ENCODE assay signal across 8 mouse cellular contexts in the genomic region with DNA sequence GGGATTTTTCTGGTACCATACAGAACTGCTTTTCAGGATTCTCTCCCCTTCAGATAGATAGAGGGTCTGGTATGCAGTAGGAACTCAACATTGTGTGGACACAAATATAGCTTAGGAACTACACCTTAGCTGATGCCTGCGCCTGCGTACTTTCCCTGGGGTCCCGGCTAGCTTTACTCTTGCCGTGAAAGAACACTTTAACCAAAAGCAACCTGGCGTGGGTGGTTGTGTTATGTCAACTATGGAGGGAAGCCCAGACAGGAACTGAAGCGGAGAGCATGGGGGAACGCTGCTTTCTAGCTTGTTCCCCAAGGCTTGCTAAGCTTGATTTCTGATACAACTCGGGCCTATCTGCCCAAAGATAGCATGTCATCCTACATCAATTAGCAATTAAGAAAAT. TPM values are rescaled to one million over a fixed set of nuclear protein-coding genes. Genes with fewer than 3 reads are reported as not detected.
DNase-seq lines count a peak whose midpoint lies in the region; ATAC-seq and TF ChIP-seq lines count a peak whose summit lies in the region.

No protein-coding gene starts in this region.

- TF ChIP-seq EP300 in heart, postnatal 0 days (IDR thresholded peaks at IDR 0.05; ENCODE audit: low read depth), result no peak
- no peak for TF ChIP-seq EP300 in MEL (IDR thresholded peaks at IDR 0.05; ENCODE audit: low read depth in 1 of 2, low read length in 2 of 2)

- 0 out of 2 replicates have a peak, but pooled peaks cover 4% of the 10 kb centered on the region for H3K4me1 ChIP-seq in heart, postnatal 0 days (ENCODE audit: control insufficient read depth, insufficient read depth)
- peaks cover 3 to 26% of the 10 kb centered on the region in 2 experiments for H3K4me1 ChIP-seq in MEL (ENCODE audit: control insufficient read depth in 1 of 2, insufficient read depth in 2 of 2, low read length in 2 of 2)
- H3K4me1 ChIP-seq in hindbrain, embryonic 11.5 days (replicated peaks; ENCODE audit: control insufficient read depth, insufficient read depth, low read length), result no peaks in the 10 kb centered on the region
- peaks cover 2% of the 10 kb centered on the region; the same call in 1 of the 2 replicates for H3K4me1 ChIP-seq in midbrain, embryonic 11.5 days (ENCODE audit: control insufficient read depth, insufficient read depth, low read length)

- no peak for ATAC-seq in heart, postnatal 0 days (ENCODE audit: insufficient read depth, low read depth)
- ATAC-seq in hindbrain, embryonic 11.5 days (ENCODE audit: low FRiP score), result no peak
- no peak for ATAC-seq in midbrain, embryonic 11.5 days (ENCODE audit: low FRiP score)

- H3K9ac ChIP-seq in heart, postnatal 0 days (replicated peaks; ENCODE audit: low read depth, low read length), result no peak overlapping the region
- H3K9ac ChIP-seq in MEL (ENCODE audit: control insufficient read depth, low read depth, low read length, poor library complexity, severe bottlenecking), result peak overlapping the region; percentile 49
- H3K9ac ChIP-seq in hindbrain, embryonic 11.5 days (ENCODE audit: low read depth, low read length), result no peak overlapping the region
- H3K9ac ChIP-seq in midbrain, embryonic 11.5 days (ENCODE audit: low read length), result no peak overlapping the region

- 0 out of 2 replicates have a peak, but pooled peaks cover under 1% of the 10 kb centered on the region for H3K27me3 ChIP-seq in heart, postnatal 0 days (ENCODE audit: control insufficient read depth, insufficient read depth, low read length)
- no peaks in the 10 kb centered on the region for H3K27me3 ChIP-seq in MEL (ENCODE audit: control insufficient read depth in 1 of 2, insufficient read depth in 2 of 2, low read length in 2 of 2)
- no peaks in the 10 kb centered on the region for H3K27me3 ChIP-seq in hindbrain, embryonic 11.5 days (ENCODE audit: control insufficient read depth, insufficient read depth, low read length)
- H3K27me3 ChIP-seq in midbrain, embryonic 11.5 days (ENCODE audit: control insufficient read depth, insufficient read depth, low read length), result no peaks in the 10 kb centered on the region

- H3K36me3 ChIP-seq in heart, postnatal 0 days (replicated peaks; ENCODE audit: control insufficient read depth, insufficient read depth, low read length), result no peaks in the 10 kb centered on the region
- peaks cover 0 to 17% of the 10 kb centered on the region in 2 experiments; a peak in 2 of 4 replicates for H3K36me3 ChIP-seq in MEL (ENCODE audit: control insufficient read depth in 1 of 2, insufficient read depth in 2 of 2, low read length in 2 of 2)
- no peaks in the 10 kb centered on the region for H3K36me3 ChIP-seq in hindbrain, embryonic 11.5 days (ENCODE audit: control insufficient read depth, insufficient read depth, low read length)
- no peaks in the 10 kb centered on the region for H3K36me3 ChIP-seq in midbrain, embryonic 11.5 days (ENCODE audit: control insufficient read depth, insufficient read depth, low read length)

- no peaks in the 10 kb centered on the region for H3K9me3 ChIP-seq in heart, postnatal 0 days (replicated peaks; ENCODE audit: control insufficient read depth, low read length)
- no peaks in the 10 kb centered on the region for H3K9me3 ChIP-seq in MEL (replicated peaks; ENCODE audit: insufficient read depth, low read length)
- H3K9me3 ChIP-seq in hindbrain, embryonic 11.5 days (ENCODE audit: control insufficient read depth, low read length), result no peaks in the 10 kb centered on the region
- H3K9me3 ChIP-seq in midbrain, embryonic 11.5 days (ENCODE audit: control insufficient read depth, low read length), result no peaks in the 10 kb centered on the region

- no peak for TF ChIP-seq CTCF in heart, postnatal 0 days (IDR thresholded peaks at IDR 0.05; ENCODE audit: low read depth)
- no peak for TF ChIP-seq CTCF in MEL (IDR thresholded peaks at IDR 0.05 in 2 of 3, conservative IDR thresholded peaks at IDR 0.05 in 1 of 3; ENCODE audit: control insufficient read depth in 1 of 3, insufficient read depth in 1 of 3, low read depth in 2 of 3, low read length in 3 of 3, poor library complexity in 1 of 3, severe bottlenecking in 1 of 3)

- H3K4me2 ChIP-seq in heart, postnatal 0 days (ENCODE audit: low read depth, low read length), result peak overlapping the region; percentile 27
- no peak overlapping the region for H3K4me2 ChIP-seq in hindbrain, embryonic 11.5 days (replicated peaks; ENCODE audit: low read depth, low read length)
- H3K4me2 ChIP-seq in midbrain, embryonic 11.5 days, result peak overlapping the region; percentile 79

- no peak for DNase-seq in heart, postnatal 0 days (ENCODE audit: low spot score)
- DNase-seq in heart, adult 11 months, result no peak
- no peak for DNase-seq in MEL (ENCODE audit: low read depth, low spot score)
- no peak for DNase-seq in hindbrain, embryonic 11.5 days (ENCODE audit: low spot score)
- DNase-seq in midbrain, embryonic 11.5 days (ENCODE audit: low spot score, missing footprints), result no peak
- no peak for DNase-seq in adrenal gland, postnatal 25 days
- DNase-seq in thymus, postnatal 25 days, result no peak
- no peak for DNase-seq in right cerebral cortex, postnatal 25 days

- 65% methylated on average over 8 of the region's 8 CpGs for WGBS in heart, postnatal 0 days
- WGBS in hindbrain, embryonic 11.5 days, result 76% methylated on average over 8 of the region's 8 CpGs
- 83% methylated on average over 8 of the region's 8 CpGs for WGBS in midbrain, embryonic 11.5 days

- TF ChIP-seq RAD21 in MEL (IDR thresholded peaks at IDR 0.05; ENCODE audit: low read depth, low read length), result no peak

- no peak overlapping the region for H3K4me3 ChIP-seq in heart, postnatal 0 days (ENCODE audit: low read depth, low read length)
- peak overlapping the region; percentile 37 to 43 for H3K4me3 ChIP-seq in MEL (ENCODE audit: control insufficient read depth in 1 of 2, insufficient read depth in 1 of 2, low read depth in 2 of 2, low read length in 2 of 2)
- peak overlapping the region; percentile 57; the same call in 1 of the 2 replicates for H3K4me3 ChIP-seq in hindbrain, embryonic 11.5 days (ENCODE audit: low read depth, low read length)
- H3K4me3 ChIP-seq in midbrain, embryonic 11.5 days (ENCODE audit: low read depth, low read length), result no peak overlapping the region; the same call in 1 of the 2 replicates

- TF ChIP-seq POLR2A in MEL (IDR thresholded peaks at IDR 0.05; ENCODE audit: control insufficient read depth in 1 of 2, insufficient read depth in 1 of 2, low read depth in 1 of 2, low read length in 2 of 2, poor library complexity in 1 of 2), result no peak

- H3K27ac ChIP-seq in heart, postnatal 0 days (ENCODE audit: low read depth), result no peak overlapping the region
- no peak overlapping the region for H3K27ac ChIP-seq in MEL (ENCODE audit: control insufficient read depth, low read depth, low read length)
- H3K27ac ChIP-seq in hindbrain, embryonic 11.5 days (ENCODE audit: low read depth, low read length), result no peak overlapping the region
- H3K27ac ChIP-seq in midbrain, embryonic 11.5 days (ENCODE audit: low read depth, low read length), result no peak overlapping the region

- H3K79me2 ChIP-seq in MEL (ENCODE audit: control insufficient read depth, insufficient read depth, low read length, poor library complexity), result no peaks in the 10 kb centered on the region

TF ChIP-seq in MEL, 35 proteins besides CTCF, POLR2A, EP300 and RAD21:
- TF ChIP-seq ELF1 (IDR thresholded peaks at IDR 0.05; ENCODE audit: low read depth, low read length) (no peak), CHD1 (IDR thresholded peaks at IDR 0.05; ENCODE audit: low read depth, low read length) (no peak), NRF1 (IDR thresholded peaks at IDR 0.05; ENCODE audit: insufficient read depth, low read depth, low read length, poor library complexity, severe bottlenecking) (no peak), JUND (IDR thresholded peaks at IDR 0.05; ENCODE audit: low read depth, low read length) (no peak), MXI1 (IDR thresholded peaks at IDR 0.05; ENCODE audit: low read depth, low read length) (0 out of 2 replicates have a peak, but pooled peaks have one; percentile 32), TCF12 (IDR thresholded peaks at IDR 0.05; ENCODE audit: low read depth, low read length) (0 out of 2 replicates have a peak, but pooled peaks have one; percentile 0), POLR2AphosphoS2 (IDR thresholded peaks at IDR 0.05; ENCODE audit: low read length) (no peak)
TF ChIP-seq in MEL: peak in this region for 2.

RNA-seq across cellular contexts. Expression of gene Yy1, which starts 34.5 kb away (rescaled TPM):
- total RNA-seq in heart, postnatal 0 days (2014; rRNA removed; ENCODE audit: low replicate concordance), result 21.5 and 32.7 TPM in 2 replicates
- polyA plus RNA-seq in heart, postnatal 0 days (2015; fragmentation: Nextera tagmentation; extraction: Ambion mirVana), result 7.1 and 7.6 TPM in 2 replicates
- 34.9 and 37.1 TPM in 2 replicates for total RNA-seq in MEL (2012; rRNA removed)
- 10 to 100 TPM; 52.1 to 62.4 TPM for polyA plus RNA-seq in MEL (2012; ENCODE audit: insufficient read depth in 1 of 2, insufficient read length in 2 of 2, low read depth in 1 of 2, low replicate concordance in 2 of 2, missing spikeins in 1 of 2)
- polyA plus RNA-seq in hindbrain, embryonic 11.5 days (2014; fragmentation: Nextera tagmentation; extraction: Ambion mirVana), result 17.4 and 21.1 TPM in 2 replicates
- polyA plus RNA-seq in midbrain, embryonic 11.5 days (2014; fragmentation: Nextera tagmentation; extraction: Ambion mirVana), result 19.0 and 19.5 TPM in 2 replicates
- 77.9 and 100 TPM in 2 replicates for total RNA-seq in adrenal gland, postnatal 25 days (2021)

RNA-seq across cellular contexts. Expression of gene Degs2, which starts 56.2 kb away (rescaled TPM):
- total RNA-seq in heart, postnatal 0 days (2014; rRNA removed; ENCODE audit: low replicate concordance), result 2.3 TPM in 1 of 2 replicates, not detected in the other
- polyA plus RNA-seq in heart, postnatal 0 days (2015; fragmentation: Nextera tagmentation; extraction: Ambion mirVana), result 0.12 and 0.38 TPM in 2 replicates
- total RNA-seq in MEL (2012; rRNA removed), result not detected in 2 replicates
- polyA plus RNA-seq in MEL (2012; ENCODE audit: insufficient read depth in 1 of 2, insufficient read length in 2 of 2, low read depth in 1 of 2, low replicate concordance in 2 of 2, missing spikeins in 1 of 2), result not detected
- polyA plus RNA-seq in hindbrain, embryonic 11.5 days (2014; fragmentation: Nextera tagmentation; extraction: Ambion mirVana), result 0.59 and 2.7 TPM in 2 replicates
- 1.0 TPM in 2 replicates for polyA plus RNA-seq in midbrain, embryonic 11.5 days (2014; fragmentation: Nextera tagmentation; extraction: Ambion mirVana)
- not detected in 2 replicates for total RNA-seq in adrenal gland, postnatal 25 days (2021)

Comparison
In these comparisons a context has a peak if more than half of its experiments do, and no peak if none do; other contexts are left out.
1. H3K4me3 ChIP-seq: peak in MEL (2 of 2) and hindbrain, embryonic 11.5 days (single experiment); none in heart, postnatal 0 days (single experiment) and midbrain, embryonic 11.5 days (single experiment).